Mouse (Mus musculus): ENCODE measurements around the gene Pif1.

The Pif1 gene

DNA sequence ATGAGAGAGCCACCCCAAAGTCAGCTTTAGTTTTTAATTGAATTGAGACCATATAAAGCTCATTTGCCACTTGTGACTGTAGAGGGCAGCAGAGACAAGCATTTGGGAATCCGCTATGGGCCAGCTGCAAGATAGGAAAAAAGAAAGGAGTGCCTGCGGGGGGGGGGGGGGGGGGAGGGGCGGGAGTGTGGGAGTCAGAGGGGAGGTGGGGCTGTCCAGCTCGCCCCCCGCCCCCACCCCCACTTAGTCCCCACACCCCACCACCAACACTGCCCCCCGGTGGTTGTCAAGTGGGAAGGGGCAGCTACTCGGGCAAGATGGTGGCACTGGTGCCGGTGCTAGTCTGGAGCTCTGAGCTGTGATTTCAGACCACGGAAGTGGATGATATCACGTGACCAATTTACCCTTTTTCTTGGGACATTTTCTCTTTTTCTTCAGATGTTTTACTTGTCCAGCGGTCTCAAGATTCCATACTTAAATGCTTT is 11.8 kb downstream of the Pif1 start:
- peak; percentile 67 for DNase-seq (ENCODE audit: low read depth, low spot score)

DNA sequence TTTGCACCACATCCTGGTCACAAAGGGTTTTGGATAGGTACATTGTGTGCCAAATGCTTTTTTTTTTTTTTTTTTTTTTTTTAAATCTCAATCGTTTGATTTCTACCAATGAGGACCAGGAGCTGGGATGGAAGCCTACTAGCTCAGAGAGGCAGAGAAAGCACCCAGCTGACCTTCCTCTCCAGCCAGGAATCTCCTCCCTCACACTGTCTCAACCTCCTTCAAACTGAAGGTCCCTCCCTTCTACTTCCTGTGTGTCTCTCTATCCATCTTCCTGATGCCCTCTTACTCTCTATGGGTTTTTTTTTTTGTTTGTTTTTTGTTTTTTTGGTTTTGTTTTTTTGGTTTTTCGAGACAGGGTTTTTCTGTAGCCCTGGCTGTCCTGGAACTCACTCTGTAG is 14.0 kb downstream of the Pif1 start:
- no peak for DNase-seq (ENCODE audit: low read depth, low spot score)

DNA sequence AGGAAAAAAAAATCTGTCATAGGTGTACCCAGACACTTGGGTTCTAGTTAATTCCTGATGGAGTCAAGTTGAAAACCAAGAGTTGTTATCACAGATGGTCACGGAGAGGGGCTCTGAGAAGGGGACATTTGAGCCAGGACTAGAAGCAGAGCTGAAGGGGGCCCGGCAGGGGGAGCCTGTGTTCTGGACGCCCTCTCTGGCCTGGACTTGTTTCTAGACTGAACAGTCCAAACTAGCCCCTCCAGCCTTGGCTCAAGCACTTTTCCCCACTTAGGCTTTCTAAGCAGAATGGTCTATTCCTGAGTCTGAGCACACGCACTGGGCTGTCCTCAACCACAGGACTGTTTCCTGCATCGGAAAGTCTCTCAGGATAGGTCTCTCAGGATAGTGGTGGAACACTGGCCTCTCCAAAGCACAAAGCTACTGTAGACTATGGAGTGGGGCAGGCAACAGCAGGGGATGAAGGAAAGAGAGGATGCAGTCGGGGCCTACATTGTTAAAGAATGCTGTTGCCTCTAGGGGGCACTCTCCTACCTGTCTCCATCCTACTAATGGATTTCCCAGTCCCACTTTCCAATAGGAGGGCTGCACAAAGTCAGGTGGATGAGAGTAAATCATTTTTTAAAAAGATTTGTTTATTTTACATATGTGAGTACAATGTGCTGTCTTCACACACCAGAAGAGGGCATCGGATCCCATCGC is 16.6 kb downstream of the Pif1 start:
- DNase-seq (ENCODE audit: low read depth, low spot score), result no peak

DNA sequence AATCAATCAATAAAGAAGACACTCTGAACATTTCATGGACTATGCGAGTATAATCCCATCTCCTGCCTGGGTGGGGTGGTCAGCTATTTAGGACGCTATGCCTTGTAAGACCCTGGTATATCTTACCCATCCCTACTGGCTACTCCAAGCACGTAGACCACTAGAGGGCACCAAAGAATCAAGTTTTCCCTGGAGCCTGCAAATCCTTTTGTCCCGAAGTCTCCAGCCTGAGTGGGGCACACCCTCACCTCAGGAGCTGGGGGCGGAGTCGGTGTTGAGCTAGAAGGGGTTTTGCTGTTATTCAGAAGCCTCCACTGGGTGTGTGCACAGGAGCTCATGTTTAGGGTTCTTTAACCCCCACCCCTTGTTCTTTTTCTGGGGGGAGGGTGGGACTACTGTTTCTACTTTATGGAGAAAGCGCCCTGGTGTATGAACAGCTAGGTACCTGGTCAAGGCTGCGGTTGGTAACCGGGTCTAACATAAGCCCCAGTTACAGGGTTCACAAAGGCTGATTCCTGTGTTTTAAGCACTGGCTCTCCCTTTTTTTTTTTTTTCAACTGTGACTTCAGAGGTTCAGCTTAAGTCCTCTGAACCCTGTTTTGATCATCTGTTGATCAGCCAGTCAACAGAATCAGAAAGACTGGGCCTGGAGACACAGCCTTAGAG is 18.6 kb downstream of the Pif1 start:
- peak; percentile 97 for DNase-seq (ENCODE audit: low read depth, low spot score)

DNA sequence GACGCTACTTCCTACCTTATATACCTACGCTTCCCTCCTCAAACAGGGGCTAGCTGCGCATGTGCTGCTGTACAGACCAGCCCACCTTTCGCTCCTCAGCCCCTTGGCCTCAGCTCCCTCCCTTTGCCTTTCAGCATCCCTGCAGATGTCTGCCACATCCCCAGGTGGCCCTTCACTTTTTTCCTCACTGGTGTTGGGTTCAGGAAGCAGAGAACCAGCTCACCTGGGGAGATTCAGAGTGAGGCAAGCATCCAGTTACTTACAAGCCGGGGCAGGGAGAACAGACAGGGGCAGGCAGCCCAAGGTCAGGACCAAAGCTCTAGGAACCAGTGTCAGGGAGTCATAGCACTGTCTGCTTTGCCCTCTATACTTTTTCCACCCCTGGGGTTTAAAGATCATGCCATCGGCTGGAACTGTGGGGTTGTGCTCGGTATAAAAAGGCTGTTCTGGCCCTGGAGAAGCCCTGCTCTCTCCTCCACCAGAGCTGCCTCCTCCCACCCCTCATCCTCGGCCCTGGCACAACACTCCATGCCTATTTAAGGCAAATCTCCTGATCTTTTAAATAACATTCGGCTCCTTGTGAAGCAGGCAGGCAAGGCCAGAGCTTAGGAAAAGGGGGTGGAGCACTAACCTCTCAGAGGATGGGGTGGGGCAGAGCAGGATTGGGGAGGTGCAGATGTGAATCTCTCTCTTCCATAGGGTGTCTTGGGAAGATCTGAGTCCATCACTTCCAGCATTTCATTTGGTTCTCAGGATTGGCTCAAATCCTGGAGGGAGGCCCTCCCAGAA is 19.6 kb downstream of the Pif1 start:
- no peak for DNase-seq (ENCODE audit: low read depth, low spot score)

DNA sequence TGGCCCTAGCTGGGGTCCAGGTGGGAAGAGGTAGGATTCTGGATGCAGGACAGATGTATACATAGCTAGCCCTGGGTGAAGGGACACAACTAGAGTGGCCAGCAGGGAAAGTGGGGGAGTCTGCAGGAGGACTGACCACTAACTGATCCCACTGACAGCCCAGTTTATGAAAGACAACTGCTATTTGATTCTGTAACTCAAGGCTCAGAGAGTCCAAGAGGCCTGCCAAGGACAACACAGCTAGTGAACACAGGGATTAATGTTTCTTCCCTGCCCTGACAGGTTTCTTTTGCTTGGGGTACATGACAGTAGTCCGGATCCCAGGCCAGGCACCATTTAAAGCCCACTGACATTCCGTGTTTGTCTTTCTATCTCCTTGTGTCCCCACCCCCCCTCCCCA is 20.2 kb downstream of the Pif1 start:
- no peak for DNase-seq (ENCODE audit: low read depth, low spot score)

DNA sequence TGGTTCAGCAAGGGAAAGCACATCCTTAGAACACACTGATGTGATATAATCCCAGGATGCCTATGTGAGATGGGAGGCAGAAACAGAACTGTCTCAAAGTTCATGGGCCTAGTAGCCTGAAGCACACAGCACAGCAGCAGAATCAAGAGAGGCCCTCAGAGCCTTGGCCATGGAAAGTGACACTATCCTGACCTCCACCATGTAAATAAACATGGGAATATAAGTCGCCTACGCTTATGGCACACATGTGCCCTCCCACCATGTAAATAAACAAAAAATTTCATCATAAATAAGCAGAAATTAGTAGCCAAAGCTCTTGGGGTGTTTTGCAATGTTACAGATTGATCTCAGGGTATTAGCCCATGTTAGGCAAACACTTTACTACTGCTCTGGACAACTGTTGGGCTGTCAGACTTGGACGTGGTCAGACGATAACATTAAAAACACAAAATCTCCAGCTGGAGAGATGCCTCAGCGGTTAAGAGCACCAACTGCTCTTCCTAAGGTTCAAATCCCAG is 25.1 kb downstream of the Pif1 start:
- no peak for DNase-seq (ENCODE audit: low read depth, low spot score)

DNA sequence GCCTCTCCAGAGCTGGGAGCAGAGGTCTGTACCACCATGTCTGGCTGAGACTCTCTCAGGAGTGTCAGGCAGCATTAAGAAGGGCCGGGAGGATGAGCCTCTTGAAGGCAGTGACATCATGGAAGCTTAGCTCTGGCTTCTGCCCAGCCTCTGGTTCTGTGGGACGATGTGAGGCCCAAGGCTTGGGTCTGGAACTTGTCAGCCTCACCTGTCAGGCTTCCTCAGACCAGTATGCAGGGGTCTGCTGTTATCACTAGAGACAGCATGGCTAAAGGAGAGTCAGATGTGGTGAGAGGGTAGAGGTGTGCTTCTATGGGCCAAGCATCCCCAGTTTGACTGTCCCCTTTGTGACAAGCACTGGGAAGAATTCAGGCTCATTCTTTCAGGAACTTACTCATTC is 26.1 kb downstream of the Pif1 start:
- peak; percentile 23 for DNase-seq (ENCODE audit: low read depth, low spot score)

DNA sequence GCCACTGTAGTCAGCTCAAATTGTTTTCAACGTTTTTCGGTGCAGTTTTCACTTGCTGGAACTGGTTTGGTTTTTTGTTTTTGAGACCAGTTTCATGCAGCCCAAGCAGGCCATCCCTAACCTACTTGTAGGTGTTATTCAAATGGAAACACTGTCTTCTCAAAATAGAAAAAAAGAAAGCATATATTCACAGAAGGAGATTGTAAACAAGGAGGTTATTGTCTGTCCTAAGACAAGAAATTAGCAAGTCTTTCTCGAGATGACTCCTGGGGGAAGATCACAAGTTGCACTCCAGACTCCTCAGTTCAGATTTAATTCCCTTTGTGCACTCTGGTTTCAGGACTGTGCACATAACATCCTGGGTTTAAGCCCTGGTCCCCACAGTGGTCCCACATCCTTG is 32.4 kb downstream of the Pif1 start:
- no peak for DNase-seq (ENCODE audit: low read depth, low spot score)

DNA sequence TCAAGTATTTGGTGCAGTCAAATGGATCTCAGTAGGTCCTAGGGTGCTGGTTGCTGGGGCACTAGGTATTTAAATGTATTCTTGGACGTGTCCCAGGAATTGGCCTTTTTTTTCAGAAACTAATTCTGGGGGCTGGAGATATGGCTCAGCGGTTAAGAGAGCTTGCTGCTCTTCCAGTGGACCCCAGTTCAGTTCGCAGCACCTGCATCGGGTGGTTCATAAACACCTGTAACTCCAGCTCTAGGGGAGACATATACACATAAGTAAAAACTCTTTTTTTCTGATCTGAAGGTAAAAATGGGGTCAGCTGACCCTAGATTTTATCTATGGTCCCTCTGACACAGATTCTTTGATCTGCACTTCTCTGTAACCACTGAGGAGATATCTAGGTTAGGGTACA is 34.2 kb downstream of the Pif1 start:
- no peak for DNase-seq (ENCODE audit: low read depth, low spot score)

DNA sequence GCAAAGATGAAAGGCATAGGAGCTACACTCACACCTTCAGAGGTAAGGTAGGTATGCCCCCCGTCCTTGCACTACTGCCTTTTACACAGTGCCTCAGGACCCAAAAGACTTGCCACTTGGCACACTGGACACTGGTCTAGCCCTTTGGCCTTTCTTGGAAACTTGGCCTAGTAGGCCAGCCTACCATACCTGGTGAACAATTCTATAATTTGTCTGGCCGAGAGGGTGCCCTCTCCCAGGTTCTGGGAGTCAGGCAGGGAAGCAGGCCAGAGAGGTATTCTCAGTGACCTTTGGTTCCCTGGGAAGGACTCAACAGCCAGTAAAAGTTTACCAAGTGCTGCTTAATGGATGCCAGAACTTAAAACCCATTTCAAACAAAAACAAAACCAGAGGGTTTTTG is 34.7 kb downstream of the Pif1 start:
- no peak for DNase-seq (ENCODE audit: low read depth, low spot score)

DNA sequence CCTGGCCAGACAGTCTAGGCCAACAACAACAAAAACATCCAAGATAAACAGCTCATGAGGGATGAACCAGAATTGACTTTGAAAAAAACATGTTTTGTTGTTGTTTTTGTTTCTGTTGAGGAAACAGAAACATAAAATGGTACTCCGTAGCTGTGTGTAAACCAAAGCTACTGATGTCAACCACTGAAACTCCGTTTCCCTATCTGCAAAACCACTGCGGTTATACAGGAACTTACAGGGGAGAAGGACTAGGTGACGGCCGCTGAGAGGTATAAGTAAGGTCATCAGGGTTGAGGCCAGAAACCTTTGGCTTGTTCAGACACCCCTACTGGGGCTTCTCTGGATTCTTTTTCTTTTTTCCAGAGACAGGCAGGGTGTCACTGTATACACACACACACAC is 35.9 kb downstream of the Pif1 start:
- no peak for DNase-seq (ENCODE audit: low read depth, low spot score)

DNA sequence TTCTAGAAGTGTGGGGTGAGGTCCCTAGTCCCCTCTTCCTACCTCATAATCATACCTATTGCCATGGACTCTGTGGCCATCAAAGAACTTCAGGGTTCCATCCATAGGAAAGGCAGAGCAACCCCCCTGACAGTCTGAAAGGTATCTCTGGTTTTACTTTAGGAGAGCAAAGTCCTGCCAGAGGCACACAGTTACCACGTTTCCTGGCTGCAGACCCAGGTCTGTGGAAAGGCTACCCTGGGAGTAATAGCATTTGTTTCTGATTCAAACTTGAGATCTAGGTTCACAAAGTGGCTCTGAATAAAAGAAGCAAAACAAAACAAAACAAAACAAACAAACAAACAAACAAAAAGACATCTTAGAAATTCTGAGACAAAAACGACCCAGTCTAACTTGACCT is 37.3 kb downstream of the Pif1 start:
- DNase-seq (ENCODE audit: low read depth, low spot score), result no peak

DNA sequence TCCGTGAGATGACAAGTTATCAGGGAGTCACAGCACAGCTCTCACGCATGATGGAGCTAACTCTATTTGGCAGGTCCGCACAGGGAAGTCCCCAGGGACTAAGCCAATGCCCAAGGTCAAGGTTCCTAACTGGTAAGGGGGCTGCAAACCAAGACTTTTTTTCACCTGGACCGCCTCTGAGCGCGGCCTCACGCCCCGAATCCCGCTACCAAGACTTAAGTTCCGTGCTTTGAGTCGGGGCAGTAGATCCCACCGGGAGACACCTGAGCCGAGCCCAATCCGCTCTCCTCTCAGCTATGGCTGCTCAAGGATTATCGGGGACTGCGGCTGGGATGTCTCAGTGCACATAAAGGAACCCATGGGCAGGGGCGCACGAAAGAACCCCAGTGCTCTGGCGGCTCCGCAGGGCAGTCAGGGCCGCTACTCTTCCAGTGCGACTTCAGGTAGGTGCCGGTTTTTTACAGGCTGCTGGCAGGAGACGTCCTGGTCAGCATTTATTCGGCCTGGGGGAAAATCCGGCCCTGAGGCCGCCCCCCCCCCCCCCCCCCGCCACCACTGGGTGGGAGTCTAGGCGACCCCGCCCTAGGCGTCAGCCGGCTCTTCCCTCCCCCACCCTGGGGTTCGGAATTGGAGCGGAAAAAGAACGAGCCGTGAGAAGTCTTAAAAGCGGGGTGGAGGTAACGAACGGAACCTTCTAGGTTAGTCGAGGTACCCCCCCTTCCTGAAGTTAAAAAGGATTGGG is 42.2 kb downstream of the Pif1 start, which contains the start of gene Rbpms2:
Rbpms2 (plus strand) TSS at position 624 of the 742 bp plus-strand sequence.
- no peak for DNase-seq (ENCODE audit: low read depth, low spot score)

DNA sequence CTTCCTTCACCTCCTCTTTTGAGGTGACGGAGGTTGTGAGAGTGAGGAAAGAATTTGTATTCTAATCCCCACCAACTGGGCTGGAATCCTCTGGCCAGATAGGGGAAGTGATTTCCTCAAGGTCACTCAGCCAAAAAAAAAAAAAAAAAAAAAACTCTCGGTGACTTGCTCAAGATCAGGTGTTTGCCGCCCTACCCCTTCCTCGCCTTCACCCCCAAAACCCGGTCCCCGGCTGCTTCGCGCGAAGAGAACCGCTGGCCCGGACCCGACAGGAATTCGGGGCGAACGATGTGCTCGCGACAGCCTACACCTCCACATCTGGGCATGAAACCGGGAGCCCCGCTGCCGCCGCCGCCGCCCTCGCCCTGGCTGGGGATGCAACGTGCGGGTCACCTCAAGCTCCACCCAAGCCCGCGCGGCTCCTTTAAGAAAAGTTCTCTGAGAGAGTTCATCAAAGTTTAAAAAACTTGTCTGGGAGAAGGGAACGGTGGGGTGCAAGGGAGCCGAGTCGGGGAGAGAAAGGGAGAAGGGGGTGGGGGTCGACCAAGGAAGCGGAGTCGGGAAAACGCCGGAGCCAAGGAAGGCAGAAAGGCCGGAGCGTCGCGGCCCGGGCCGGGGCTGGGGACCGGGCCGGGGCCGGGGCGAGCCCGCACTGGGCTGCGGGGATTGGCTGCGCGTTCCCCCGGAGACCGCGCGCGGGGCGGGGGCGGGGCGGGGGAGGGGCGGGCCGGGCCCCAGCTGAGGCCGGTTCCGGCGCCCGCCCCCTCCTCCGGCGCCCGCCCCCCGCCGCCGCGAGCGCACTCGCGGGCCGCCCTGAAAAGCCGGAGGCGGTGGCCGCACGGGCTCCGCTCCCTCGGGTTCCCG is 43.0 kb downstream of the Pif1 start:
- peak; percentile 48 for DNase-seq (ENCODE audit: low read depth, low spot score)

DNA sequence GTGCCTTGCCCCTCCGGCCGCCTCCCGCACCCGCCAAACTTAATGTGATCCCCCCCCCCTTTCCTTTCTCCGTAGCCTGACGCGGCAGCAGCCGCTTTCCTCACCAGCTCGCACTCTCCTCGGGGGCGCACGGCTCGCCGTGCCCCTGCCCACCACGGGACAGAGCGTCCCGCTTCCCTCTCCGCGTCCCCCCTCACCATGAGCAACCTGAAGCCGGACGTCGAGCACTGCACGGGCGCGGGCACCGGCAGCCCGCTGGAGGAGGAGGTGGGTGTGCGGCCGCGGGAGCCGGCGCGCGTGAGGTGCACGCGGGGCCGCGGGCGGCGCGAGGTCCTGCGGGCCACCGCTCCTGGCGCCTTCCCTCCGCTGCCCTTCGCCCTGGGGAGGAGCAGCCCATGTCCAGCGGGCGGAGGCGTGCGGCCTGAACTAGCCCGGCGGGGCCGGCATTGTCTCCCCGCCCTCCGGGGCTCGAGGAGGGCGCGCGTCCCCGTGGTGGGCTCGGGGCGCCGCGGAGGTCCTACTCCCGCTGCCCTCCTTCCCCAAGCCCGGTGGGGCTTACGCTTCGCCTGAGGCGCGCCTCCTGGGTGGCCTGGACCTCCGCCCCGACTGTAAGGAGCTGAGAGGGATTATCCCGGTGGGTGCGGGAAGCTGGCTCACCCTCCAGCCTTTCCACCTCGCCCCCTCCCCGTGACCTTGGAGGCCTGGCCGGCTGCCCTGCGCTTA is 43.8 kb downstream of the Pif1 start:
- peak; percentile 43 for DNase-seq (ENCODE audit: low read depth, low spot score)

DNA sequence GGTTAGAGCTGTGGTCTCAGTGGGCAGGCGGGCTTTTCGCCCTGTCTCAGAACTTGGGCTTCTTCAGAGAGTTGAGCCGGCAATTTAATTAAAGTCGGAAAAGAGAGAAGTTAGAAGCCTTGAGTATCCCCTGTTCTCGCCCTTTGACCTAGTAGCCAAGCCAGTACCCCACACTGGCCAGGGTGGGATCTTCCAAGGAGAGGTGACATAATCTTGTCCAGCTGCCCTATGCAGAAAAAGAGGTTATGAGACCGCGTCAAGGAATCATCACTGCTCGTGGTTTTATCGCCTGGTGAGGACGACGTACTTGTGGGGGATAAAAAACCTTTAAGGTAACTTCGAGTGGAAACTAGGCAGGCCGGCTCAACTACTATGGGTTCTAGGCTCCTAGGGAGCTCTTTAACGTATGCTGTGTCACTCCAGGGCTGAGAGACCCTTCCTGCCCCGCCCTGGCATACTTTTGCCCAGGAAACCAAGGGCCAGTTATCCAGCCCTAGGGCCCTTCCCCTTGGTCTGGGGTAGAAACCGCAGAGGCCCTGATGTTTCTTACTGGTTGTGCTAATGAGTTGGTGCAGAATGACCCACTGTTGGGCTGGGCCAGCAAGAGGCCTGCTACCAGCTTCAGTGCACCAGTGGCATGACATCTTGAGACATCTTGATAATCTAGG is 44.5 kb downstream of the Pif1 start:
- no peak for DNase-seq (ENCODE audit: low read depth, low spot score)

DNA sequence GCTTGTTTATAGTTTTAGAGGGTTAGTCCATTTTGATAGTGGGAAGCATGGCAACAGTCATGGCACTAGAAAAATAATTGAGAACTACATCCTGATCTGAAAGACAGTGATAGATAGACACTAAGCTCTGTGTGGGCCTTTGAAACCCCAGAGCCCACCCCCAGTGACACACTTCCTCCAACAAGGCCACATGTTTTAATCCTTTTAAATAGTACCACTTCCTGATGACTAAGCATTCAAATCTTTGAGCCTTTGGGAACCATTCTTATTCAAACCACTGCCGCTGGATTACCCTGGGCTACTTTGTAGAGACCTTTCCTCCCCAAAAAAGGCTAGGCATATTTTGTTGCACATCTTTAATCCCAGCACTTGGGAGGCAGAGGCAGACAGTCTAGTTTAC is 48.8 kb downstream of the Pif1 start:
- DNase-seq (ENCODE audit: low read depth, low spot score), result no peak

DNA sequence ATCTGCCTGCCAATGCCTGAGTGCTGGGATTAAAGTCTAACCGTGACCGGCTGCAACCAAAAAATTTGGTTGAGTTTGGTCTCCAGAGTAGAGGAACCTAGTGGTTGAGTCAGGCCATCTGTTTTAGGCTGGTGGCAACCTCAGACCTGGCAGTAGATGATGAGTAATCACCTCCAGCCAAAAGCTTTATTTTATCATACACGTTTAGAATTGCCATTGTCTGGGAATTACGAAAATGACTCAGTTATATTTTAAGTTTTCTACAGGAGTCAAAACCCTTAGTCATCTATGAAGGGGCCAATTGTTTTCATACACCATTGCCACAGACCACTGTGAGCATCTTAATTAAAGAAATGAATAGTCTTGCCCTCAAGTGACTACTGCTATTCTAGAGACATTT is 50.0 kb downstream of the Pif1 start:
- no peak for DNase-seq (ENCODE audit: low read depth, low spot score)

All from mesoderm, embryonic 11.5 days (tissue).